Mouse (Mus musculus) liver, adult 2 months (tissue): ENCODE data around the gene Wdr6.

ENCODE experiments used
- CTCF ChIP-seq: fragments of 200-500 bp; IDR thresholded peaks from 2 replicates; pipeline ENCODE4 v1.5.1; 2011; ENCODE audit warnings: low read depth, low read length, control low read depth
- POLR2A ChIP-seq: fragments of 200-500 bp; IDR thresholded peaks from 2 replicates; pipeline ENCODE4 v1.6.1; 2011; ENCODE audit warnings: low read length, control low read depth; ENCODE audit not compliant: insufficient read depth; ENCODE audit errors: extremely low read depth

DNA sequence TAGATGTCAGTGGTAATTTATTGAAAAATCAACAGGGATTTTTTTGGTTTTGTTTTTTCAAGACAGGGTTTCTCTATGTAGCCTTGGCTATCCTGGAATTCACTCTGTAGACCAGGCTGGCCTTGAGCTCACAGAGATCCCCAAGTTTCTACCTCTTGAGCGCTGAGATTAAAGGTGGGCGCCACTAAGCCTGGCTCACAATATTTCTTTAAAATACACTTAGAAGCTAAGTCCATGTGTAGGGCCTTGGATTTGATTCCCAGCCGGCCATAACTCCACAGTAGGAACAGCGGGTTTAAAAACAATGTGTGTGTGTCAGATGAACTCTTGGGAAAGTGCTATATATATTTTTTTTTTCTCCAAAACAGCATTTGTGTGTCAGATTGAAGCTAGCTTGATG, 55.2 kb downstream of the Wdr6 start:
- TF ChIP-seq CTCF (no peak), POLR2A (no peak)
